Mouse (Mus musculus): Measurements from ENCODE around the gene Fpr1.

The Fpr1 gene

DNA sequence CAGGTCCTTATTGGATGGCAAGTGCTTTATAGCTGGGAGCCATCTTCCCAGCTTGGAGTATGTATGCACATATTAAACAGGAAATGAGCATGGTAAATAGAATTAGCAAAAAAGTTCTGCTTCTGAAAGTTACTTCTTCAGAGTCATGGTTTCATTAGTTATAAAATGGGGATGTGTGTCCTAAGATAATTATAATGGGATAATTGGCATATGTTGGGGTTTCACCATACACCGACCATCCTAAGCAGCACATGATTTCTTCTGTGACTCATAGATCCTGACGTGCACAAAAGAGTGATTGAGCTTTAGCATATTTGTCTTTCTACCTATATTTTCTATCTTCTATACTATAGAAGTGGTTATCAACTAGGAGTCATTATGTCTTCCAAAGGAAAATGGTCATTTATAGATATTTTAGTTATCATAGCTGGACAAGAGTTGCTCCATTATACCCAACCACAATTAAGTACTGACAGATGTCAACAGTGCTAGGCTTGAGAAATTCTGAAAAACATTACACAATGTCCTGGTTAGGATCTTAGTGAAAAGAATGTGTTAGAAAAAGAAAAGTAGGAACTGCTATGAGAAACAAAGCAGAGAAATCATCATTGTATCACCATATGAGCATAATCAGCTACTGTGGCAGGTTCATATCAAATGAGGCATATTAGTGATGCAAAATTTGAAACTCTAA lies 6.1 kb upstream of the Fpr1 start:
- H3K4me1 ChIP-seq (replicated peaks; ENCODE audit: low read depth, low read length) = no peaks in the 10 kb centered on the region
- no peaks in the 10 kb centered on the region for H3K27me3 ChIP-seq (ENCODE audit: insufficient read depth, low read length)
- H3K4me3 ChIP-seq (replicated peaks; ENCODE audit: low read length) = no peak overlapping the region
- H3K9me3 ChIP-seq (ENCODE audit: low read length) = no peaks in the 10 kb centered on the region
- H3K36me3 ChIP-seq (ENCODE audit: insufficient read depth, low read length) = no peaks in the 10 kb centered on the region
- TF ChIP-seq POU5F1 (IDR thresholded peaks at IDR 0.05; ENCODE audit: borderline replicate concordance, low read length) (no peak), NANOG (IDR thresholded peaks at IDR 0.05; ENCODE audit: borderline replicate concordance, low read length) (no peak), CTCF (conservative IDR thresholded peaks at IDR 0.05; ENCODE audit: low read length) (no peak)

DNA sequence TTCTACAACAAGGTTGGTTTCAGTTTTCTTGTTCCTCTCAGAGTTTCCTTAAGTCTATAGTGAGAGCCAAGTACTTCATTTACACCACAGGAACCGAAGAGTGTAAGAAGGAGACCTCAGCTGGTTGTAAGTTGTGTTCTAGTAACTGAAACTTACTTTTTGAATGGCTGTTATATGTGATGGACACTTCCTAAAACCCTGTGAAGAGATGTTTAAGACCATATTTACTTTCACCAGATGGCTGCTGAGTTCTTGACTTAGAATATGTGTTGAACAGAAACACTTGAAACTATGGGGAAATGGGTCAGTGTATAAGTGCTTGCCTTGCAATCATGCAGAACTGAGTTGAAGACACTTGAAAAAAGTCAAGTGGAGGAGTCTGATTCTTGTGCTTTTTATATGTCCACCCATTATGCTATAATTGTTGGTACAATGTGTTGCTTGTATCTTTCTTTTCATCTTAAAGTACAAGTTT lies 4.1 kb upstream of the Fpr1 start, which contains the start of the genes Fpr2 and Fpr3:
TSS of gene Fpr2 (plus strand) at position 51 of the 475 bp plus-strand sequence.
TSS of gene Fpr3 (plus strand) at position 79 of the 475 bp plus-strand sequence.
- no peaks in the 10 kb centered on the region for H3K36me3 ChIP-seq (ENCODE audit: insufficient read depth, low read length)
- TF ChIP-seq NANOG (IDR thresholded peaks at IDR 0.05; ENCODE audit: borderline replicate concordance, low read length) (no peak), CTCF (conservative IDR thresholded peaks at IDR 0.05; ENCODE audit: low read length) (no peak), POU5F1 (IDR thresholded peaks at IDR 0.05; ENCODE audit: borderline replicate concordance, low read length) (no peak)
- H3K4me3 ChIP-seq (replicated peaks; ENCODE audit: low read length) = no peak within 1 kb of the TSS
- no peaks in the 10 kb centered on the region for H3K9me3 ChIP-seq (ENCODE audit: low read length)
- no peaks in the 10 kb centered on the region for H3K27me3 ChIP-seq (ENCODE audit: insufficient read depth, low read length)
- H3K4me1 ChIP-seq (replicated peaks; ENCODE audit: low read depth, low read length) = no peaks in the 10 kb centered on the region

DNA sequence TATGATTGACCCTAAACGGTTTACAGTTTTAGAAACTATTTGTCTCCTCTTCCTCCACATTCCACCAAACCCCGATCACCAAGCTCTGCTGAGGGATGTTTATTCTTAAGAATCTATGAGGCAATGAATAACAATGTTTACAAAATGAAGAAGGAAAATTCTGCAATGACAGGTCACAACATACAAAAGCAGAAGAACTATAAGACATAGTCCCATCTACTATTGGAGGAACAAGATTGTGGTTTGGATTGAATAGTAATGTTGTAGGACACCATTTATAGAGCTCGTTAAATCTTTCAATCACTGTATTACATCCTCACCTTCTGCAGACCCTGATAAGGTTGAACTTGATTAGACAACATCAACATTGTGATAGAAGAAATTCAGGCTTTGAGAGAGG lies 1.1 kb downstream of the Fpr1 start:
- H3K4me3 ChIP-seq (replicated peaks; ENCODE audit: low read length) = no peak overlapping the region
- no peaks in the 10 kb centered on the region for H3K4me1 ChIP-seq (replicated peaks; ENCODE audit: low read depth, low read length)
- no peaks in the 10 kb centered on the region for H3K27me3 ChIP-seq (ENCODE audit: insufficient read depth, low read length)
- TF ChIP-seq CTCF (conservative IDR thresholded peaks at IDR 0.05; ENCODE audit: low read length) (no peak), NANOG (IDR thresholded peaks at IDR 0.05; ENCODE audit: borderline replicate concordance, low read length) (no peak), POU5F1 (IDR thresholded peaks at IDR 0.05; ENCODE audit: borderline replicate concordance, low read length) (no peak)
- H3K9me3 ChIP-seq (ENCODE audit: low read length) = no peaks in the 10 kb centered on the region
- no peaks in the 10 kb centered on the region for H3K36me3 ChIP-seq (ENCODE audit: insufficient read depth, low read length)

DNA sequence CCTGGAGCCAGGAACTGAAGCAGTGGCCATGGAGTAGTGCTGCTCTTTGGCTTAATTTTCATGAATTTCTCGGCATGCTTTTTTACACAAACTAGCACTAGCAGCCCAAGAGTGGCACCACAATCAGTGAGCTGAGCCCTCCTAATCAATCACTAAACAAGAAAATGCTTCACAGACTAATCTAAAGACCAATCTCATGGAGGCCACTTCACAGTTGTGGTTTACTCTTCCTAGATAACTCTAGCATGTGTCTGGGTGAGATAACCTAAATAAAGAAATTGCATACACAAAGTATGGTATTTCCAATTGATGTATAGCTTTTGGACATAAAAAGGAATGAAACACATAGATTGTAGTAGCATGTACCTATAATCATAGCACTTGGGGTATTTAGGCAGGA lies 4.4 kb downstream of the Fpr1 start:
- Histone ChIP-seq H3K9me3 (ENCODE audit: low read length) (no peaks in the 10 kb centered on the region), H3K27me3 (ENCODE audit: insufficient read depth, low read length) (no peaks in the 10 kb centered on the region), H3K4me1 (replicated peaks; ENCODE audit: low read depth, low read length) (no peaks in the 10 kb centered on the region), H3K36me3 (ENCODE audit: insufficient read depth, low read length) (no peaks in the 10 kb centered on the region), H3K4me3 (replicated peaks; ENCODE audit: low read length) (no peak overlapping the region)
- TF ChIP-seq NANOG (IDR thresholded peaks at IDR 0.05; ENCODE audit: borderline replicate concordance, low read length) = no peak
- TF ChIP-seq CTCF (conservative IDR thresholded peaks at IDR 0.05; ENCODE audit: low read length) = no peak

DNA sequence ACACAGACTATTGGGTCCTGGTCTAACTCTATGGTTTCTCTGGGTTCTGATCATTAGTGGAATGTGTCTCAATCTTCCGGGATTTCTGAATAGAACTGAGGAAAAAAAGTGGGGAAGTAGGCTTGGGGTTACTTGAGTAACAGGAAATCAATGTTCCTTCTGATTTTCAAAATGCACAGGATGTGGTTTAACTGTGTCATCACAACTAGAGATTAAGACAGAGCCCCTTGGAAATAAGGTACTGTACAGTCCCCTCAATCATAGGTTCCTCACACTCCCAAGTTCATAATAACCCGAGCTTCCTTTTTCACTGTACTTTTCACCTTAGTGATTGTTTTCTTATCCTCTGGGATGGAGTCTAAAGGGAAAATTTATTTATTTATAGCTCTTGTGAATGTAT lies 12.0 kb downstream of the Fpr1 start:
- Histone ChIP-seq H3K9me3 (ENCODE audit: low read length) (no peaks in the 10 kb centered on the region), H3K36me3 (ENCODE audit: insufficient read depth, low read length) (no peaks in the 10 kb centered on the region), H3K27me3 (ENCODE audit: insufficient read depth, low read length) (no peaks in the 10 kb centered on the region), H3K4me3 (replicated peaks; ENCODE audit: low read length) (no peak overlapping the region), H3K4me1 (replicated peaks; ENCODE audit: low read depth, low read length) (no peaks in the 10 kb centered on the region)
- no peak for TF ChIP-seq POU5F1 (IDR thresholded peaks at IDR 0.05; ENCODE audit: borderline replicate concordance, low read length)
- TF ChIP-seq CTCF (conservative IDR thresholded peaks at IDR 0.05; ENCODE audit: low read length) = no peak
- TF ChIP-seq NANOG (IDR thresholded peaks at IDR 0.05; ENCODE audit: borderline replicate concordance, low read length) = no peak

DNA sequence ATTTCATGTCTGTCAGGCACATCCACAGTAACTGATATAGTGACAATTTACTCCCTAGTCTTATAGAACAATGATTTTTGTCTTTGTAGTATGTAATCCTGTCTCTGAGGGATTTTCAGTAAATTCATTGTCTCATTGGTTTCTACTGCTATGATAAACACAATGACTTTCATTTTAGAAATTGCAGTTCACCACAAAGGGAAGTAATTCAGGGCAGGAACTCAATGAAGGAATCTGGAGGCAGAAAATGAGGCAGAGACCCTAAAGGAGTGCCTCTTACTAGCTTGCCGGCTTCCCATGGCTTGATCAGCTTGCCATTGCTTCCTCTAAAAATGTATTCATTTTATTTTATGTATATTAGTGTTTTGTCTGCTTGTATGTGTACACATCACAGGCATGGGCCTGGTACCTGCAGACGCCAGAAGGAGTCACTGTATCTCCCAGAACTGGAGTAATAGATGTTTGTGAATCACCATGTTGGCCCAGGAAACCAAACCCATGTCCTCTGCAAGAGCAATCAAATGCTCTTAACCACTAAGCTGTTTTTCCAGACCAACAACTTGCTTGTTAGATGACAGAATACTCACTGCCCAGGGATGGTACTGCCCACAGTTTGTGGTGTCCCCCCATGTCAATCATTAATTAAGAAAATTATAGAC lies 12.7 kb downstream of the Fpr1 start:
- no peak for TF ChIP-seq POU5F1 (IDR thresholded peaks at IDR 0.05; ENCODE audit: borderline replicate concordance, low read length)
- no peak for TF ChIP-seq CTCF (conservative IDR thresholded peaks at IDR 0.05; ENCODE audit: low read length)
- no peak for TF ChIP-seq NANOG (IDR thresholded peaks at IDR 0.05; ENCODE audit: borderline replicate concordance, low read length)
- Histone ChIP-seq H3K9me3 (ENCODE audit: low read length) (no peaks in the 10 kb centered on the region), H3K4me1 (replicated peaks; ENCODE audit: low read depth, low read length) (no peaks in the 10 kb centered on the region), H3K4me3 (replicated peaks; ENCODE audit: low read length) (no peak overlapping the region), H3K36me3 (ENCODE audit: insufficient read depth, low read length) (no peaks in the 10 kb centered on the region), H3K27me3 (ENCODE audit: insufficient read depth, low read length) (no peaks in the 10 kb centered on the region)

DNA sequence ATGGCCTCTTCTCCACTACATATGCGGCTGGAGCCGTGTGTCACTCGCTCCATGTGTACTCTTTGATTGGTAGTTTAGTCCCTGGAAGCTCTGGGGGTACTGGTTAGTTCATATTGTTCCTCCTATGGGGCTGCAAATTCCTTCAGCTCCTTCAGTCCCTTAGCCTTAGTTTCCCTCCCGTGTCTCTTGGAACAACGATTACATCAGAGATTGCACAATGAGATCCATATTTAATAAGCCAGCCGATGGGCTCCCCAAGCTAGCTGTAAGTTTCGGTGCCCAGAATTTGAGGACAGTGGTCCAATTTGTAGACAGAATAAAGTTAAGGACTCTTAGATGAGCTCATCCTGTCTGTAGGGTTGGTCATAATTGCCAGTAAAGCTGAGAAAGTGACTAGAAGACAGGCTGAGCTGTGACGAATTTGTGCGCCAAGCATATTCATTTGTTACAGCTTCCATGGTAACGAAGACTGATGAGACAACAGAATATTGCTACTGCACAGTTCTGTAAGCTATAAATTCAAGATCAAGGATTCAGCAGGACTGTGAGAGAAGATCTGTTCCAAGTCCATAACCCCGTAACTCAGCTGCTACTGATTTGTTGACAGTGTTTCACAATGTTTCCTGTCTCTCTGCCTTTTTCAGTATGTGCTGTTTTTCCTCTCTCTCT lies 16.8 kb downstream of the Fpr1 start:
- Histone ChIP-seq H3K4me3 (replicated peaks; ENCODE audit: low read length) (no peak overlapping the region), H3K36me3 (ENCODE audit: insufficient read depth, low read length) (no peaks in the 10 kb centered on the region)
- TF ChIP-seq POU5F1 (IDR thresholded peaks at IDR 0.05; ENCODE audit: borderline replicate concordance, low read length) (no peak), NANOG (IDR thresholded peaks at IDR 0.05; ENCODE audit: borderline replicate concordance, low read length) (no peak), CTCF (conservative IDR thresholded peaks at IDR 0.05; ENCODE audit: low read length) (no peak)

DNA sequence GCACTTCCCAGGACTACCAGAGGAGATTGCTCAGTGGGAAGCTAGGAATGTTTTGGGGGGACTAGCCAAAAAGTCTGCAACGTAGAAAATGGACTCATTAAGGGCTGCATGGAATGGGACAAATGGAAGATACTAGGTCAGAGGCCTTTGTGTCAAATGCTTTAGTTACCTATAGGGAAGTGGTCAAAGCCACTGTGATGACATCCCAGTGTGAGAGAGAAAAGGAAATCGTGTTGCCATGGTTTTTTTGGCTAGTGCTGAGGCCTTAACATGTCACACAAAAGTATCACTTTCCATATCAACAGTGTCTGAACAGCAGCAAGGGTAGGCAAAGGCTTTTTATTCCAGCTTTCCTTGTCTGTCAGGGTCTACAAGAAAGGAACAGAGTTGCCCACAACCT lies 18.6 kb downstream of the Fpr1 start:
- H3K27me3 ChIP-seq (ENCODE audit: insufficient read depth, low read length) = no peaks in the 10 kb centered on the region
- no peak overlapping the region for H3K4me3 ChIP-seq (replicated peaks; ENCODE audit: low read length)
- no peak for TF ChIP-seq NANOG (IDR thresholded peaks at IDR 0.05; ENCODE audit: borderline replicate concordance, low read length)
- no peak for TF ChIP-seq POU5F1 (IDR thresholded peaks at IDR 0.05; ENCODE audit: borderline replicate concordance, low read length)
- TF ChIP-seq CTCF (conservative IDR thresholded peaks at IDR 0.05; ENCODE audit: low read length) = no peak
- H3K9me3 ChIP-seq (ENCODE audit: low read length) = no peaks in the 10 kb centered on the region
- H3K36me3 ChIP-seq (ENCODE audit: insufficient read depth, low read length) = no peaks in the 10 kb centered on the region
- no peaks in the 10 kb centered on the region for H3K4me1 ChIP-seq (replicated peaks; ENCODE audit: low read depth, low read length)

More for the DNA sequence above, 16.8 kb downstream of the Fpr1 start:
- no peaks in the 10 kb centered on the region for H3K27me3 ChIP-seq (ENCODE audit: insufficient read depth, low read length)
- no peaks in the 10 kb centered on the region for H3K4me1 ChIP-seq (replicated peaks; ENCODE audit: low read depth, low read length)
- H3K9me3 ChIP-seq (ENCODE audit: low read length) = no peaks in the 10 kb centered on the region

Data from E14TG2a.4 (cell line).